In genomic region chr7:112679171-112679512, GRCm38 (mm10) we compare ENCODE assay signal across 8 mouse cellular contexts. TPM values are rescaled to one million over a fixed set of nuclear protein-coding genes. Genes with fewer than 3 reads are reported as not detected.
DNase-seq lines count a peak whose midpoint lies in the region; ATAC-seq and TF ChIP-seq lines count a peak whose summit lies in the region.

Tead1 (plus strand) TSS chr7:112679318.

- DNase-seq in spleen, adult 18-20 months = peak; percentile 27 to 52
- no peak for DNase-seq in spleen, adult 12 weeks (ENCODE audit: low spot score)
- peak; percentile 85 for DNase-seq in liver
- DNase-seq in natural killer cell, adult 2 months (ENCODE audit: low spot score in 2 of 2) = peak; percentile 1 to 15

- H3K36me3 ChIP-seq in heart, embryonic 11.5 days (ENCODE audit: control insufficient read depth, insufficient read depth, low read length) = no peaks in the 10 kb centered on the region
- H3K36me3 ChIP-seq in kidney, embryonic 15.5 days = 0 out of 2 replicates have a peak, but pooled peaks cover 3% of the 10 kb centered on the region
- no peaks in the 10 kb centered on the region for H3K36me3 ChIP-seq in stomach, embryonic 15.5 days

- TF ChIP-seq POLR2A in embryonic fibroblast, embryonic 13.5 days (IDR thresholded peaks at IDR 0.05; ENCODE audit: low read depth, low read length) = peak; percentile 37; the same call in 1 of the 2 replicates

- TF ChIP-seq CTCF in embryonic fibroblast, embryonic 13.5 days (IDR thresholded peaks at IDR 0.05; ENCODE audit: borderline replicate concordance, insufficient read depth, low read length) = no peak

- peaks cover 13% of the 10 kb centered on the region for H3K4me1 ChIP-seq in embryonic fibroblast, embryonic 13.5 days (ENCODE audit: control insufficient read depth, insufficient read depth, low read length)
- H3K4me1 ChIP-seq in heart, embryonic 11.5 days (ENCODE audit: control insufficient read depth, insufficient read depth, low read length) = peaks cover 31% of the 10 kb centered on the region
- H3K4me1 ChIP-seq in kidney, embryonic 15.5 days = peaks cover 29% of the 10 kb centered on the region
- peaks cover 6% of the 10 kb centered on the region; the same call in 1 of the 2 replicates for H3K4me1 ChIP-seq in stomach, embryonic 15.5 days

- no peaks in the 10 kb centered on the region for H3K9me3 ChIP-seq in heart, embryonic 11.5 days (replicated peaks; ENCODE audit: control insufficient read depth, low read length)
- H3K9me3 ChIP-seq in kidney, embryonic 15.5 days (replicated peaks) = 0 out of 2 replicates have a peak, but pooled peaks cover 2% of the 10 kb centered on the region
- H3K9me3 ChIP-seq in stomach, embryonic 15.5 days = no peaks in the 10 kb centered on the region

- peak; percentile 87 for ATAC-seq in heart, embryonic 11.5 days (replicated peaks; ENCODE audit: insufficient number of reproducible peaks, low FRiP score, low TSS enrichment)
- peak; percentile 89 for ATAC-seq in kidney, embryonic 15.5 days (replicated peaks; ENCODE audit: low FRiP score)
- peak; percentile 84 for ATAC-seq in stomach, embryonic 15.5 days (ENCODE audit: insufficient read depth, low FRiP score, low read depth)

- H3K4me2 ChIP-seq in heart, embryonic 11.5 days = peak within 1 kb of the TSS; percentile 71
- H3K4me2 ChIP-seq in kidney, embryonic 15.5 days = peak within 1 kb of the TSS; percentile 96
- H3K4me2 ChIP-seq in stomach, embryonic 15.5 days = peak within 1 kb of the TSS; percentile 83

- peak within 1 kb of the TSS; percentile 96 for H3K4me3 ChIP-seq in embryonic fibroblast, embryonic 13.5 days (ENCODE audit: insufficient read depth, low read length)
- peak within 1 kb of the TSS; percentile 89 for H3K4me3 ChIP-seq in heart, embryonic 11.5 days (ENCODE audit: low read depth, low read length)
- peak within 1 kb of the TSS; percentile 96 for H3K4me3 ChIP-seq in kidney, embryonic 15.5 days (replicated peaks)
- peak within 1 kb of the TSS; percentile 84 for H3K4me3 ChIP-seq in stomach, embryonic 15.5 days (replicated peaks)

- peak within 1 kb of the TSS; percentile 97 for H3K27ac ChIP-seq in embryonic fibroblast, embryonic 13.5 days (ENCODE audit: insufficient read depth, low read length)
- H3K27ac ChIP-seq in heart, embryonic 11.5 days (ENCODE audit: low read depth, low read length) = peak within 1 kb of the TSS; percentile 99
- H3K27ac ChIP-seq in kidney, embryonic 15.5 days = peak within 1 kb of the TSS; percentile 96
- peak within 1 kb of the TSS; percentile 99 for H3K27ac ChIP-seq in stomach, embryonic 15.5 days

- H3K27me3 ChIP-seq in heart, embryonic 11.5 days (ENCODE audit: control insufficient read depth, insufficient read depth, low read length) = no peaks in the 10 kb centered on the region
- no peaks in the 10 kb centered on the region for H3K27me3 ChIP-seq in kidney, embryonic 15.5 days
- no peaks in the 10 kb centered on the region for H3K27me3 ChIP-seq in stomach, embryonic 15.5 days (replicated peaks)

- under 1% methylated on average over 47 of the region's 57 CpGs for WGBS in heart, embryonic 11.5 days (ENCODE audit: insufficient replicate concordance)
- WGBS in kidney, embryonic 15.5 days = under 1% methylated on average over 49 of the region's 57 CpGs
- WGBS in stomach, embryonic 15.5 days = under 1% methylated on average over 57 of the region's 57 CpGs

- peak within 1 kb of the TSS; percentile 98 for H3K9ac ChIP-seq in heart, embryonic 11.5 days (ENCODE audit: low read depth, low read length)
- peak within 1 kb of the TSS; percentile 85 for H3K9ac ChIP-seq in kidney, embryonic 15.5 days
- peak within 1 kb of the TSS; percentile 92 for H3K9ac ChIP-seq in stomach, embryonic 15.5 days

RNA-seq across cellular contexts. Expression of gene Tead1, which starts in this region (rescaled TPM):
- polyA plus RNA-seq in embryonic fibroblast, embryonic 13.5 days (2011; ENCODE audit: insufficient read length, low read depth, missing spikeins) = 209 and 224 TPM in 2 replicates
- 23.2 and 35.5 TPM in 2 replicates for polyA plus RNA-seq in heart, embryonic 11.5 days (2014; fragmentation: Nextera tagmentation; extraction: Ambion mirVana)
- polyA plus RNA-seq in kidney, embryonic 15.5 days (2015; fragmentation: Nextera tagmentation; extraction: Ambion mirVana) = 27.6 and 30.4 TPM in 2 replicates
- 25.7 and 30.2 TPM in 2 replicates for polyA plus RNA-seq in stomach, embryonic 15.5 days (2015; fragmentation: Nextera tagmentation; extraction: Ambion mirVana)
